Mouse (Mus musculus): Measurements from ENCODE around the gene Phf11c. TPM values are rescaled to one million over a fixed set of nuclear protein-coding genes. Genes with fewer than 3 reads are reported as not detected.
"Not testable (repeated sequence)": the region's sequence is repeated elsewhere in the genome, so short reads cannot be mapped to it uniquely, and the experiment has no call there.

Gene Phf11c
- polyA plus RNA-seq, 1 experiment = 0.92 TPM

GRCm38 (mm10) chr14:59396999-59397398 is 1.8 kb upstream of the Phf11c start:
- no peak for DNase-seq (ENCODE audit: low read depth)
- TF ChIP-seq POLR2A (IDR thresholded peaks at IDR 0.05; ENCODE audit: borderline replicate concordance, extremely low read depth, insufficient read depth, insufficient read length, poor library complexity, severe bottlenecking) (no peak), CTCF (IDR thresholded peaks at IDR 0.05; ENCODE audit: borderline replicate concordance, extremely low read depth, insufficient read depth, insufficient read length) (no peak)

- DNase-seq (ENCODE audit: low read depth) = not testable (repeated sequence)
These were observed 5.0 kb downstream of the Phf11c start for GRCm38 (mm10) chr14:59390181-59390580.

GRCm38 (mm10) chr14:59389532-59389931 is 5.6 kb downstream of the Phf11c start:
- DNase-seq (ENCODE audit: low read depth) = no peak
- no peak for TF ChIP-seq POLR2A (IDR thresholded peaks at IDR 0.05; ENCODE audit: borderline replicate concordance, extremely low read depth, insufficient read depth, insufficient read length, poor library complexity, severe bottlenecking)
- no peak for TF ChIP-seq CTCF (IDR thresholded peaks at IDR 0.05; ENCODE audit: borderline replicate concordance, extremely low read depth, insufficient read depth, insufficient read length)

- DNase-seq (ENCODE audit: low read depth) = no peak
- TF ChIP-seq CTCF (IDR thresholded peaks at IDR 0.05; ENCODE audit: borderline replicate concordance, extremely low read depth, insufficient read depth, insufficient read length) = no peak
- no peak for TF ChIP-seq POLR2A (IDR thresholded peaks at IDR 0.05; ENCODE audit: borderline replicate concordance, extremely low read depth, insufficient read depth, insufficient read length, poor library complexity, severe bottlenecking)
These were observed 24.7 kb downstream of the Phf11c start for GRCm38 (mm10) chr14:59370348-59371068.

- TF ChIP-seq POLR2A (IDR thresholded peaks at IDR 0.05; ENCODE audit: borderline replicate concordance, extremely low read depth, insufficient read depth, insufficient read length, poor library complexity, severe bottlenecking) = no peak
- no peak for TF ChIP-seq CTCF (IDR thresholded peaks at IDR 0.05; ENCODE audit: borderline replicate concordance, extremely low read depth, insufficient read depth, insufficient read length)
These were observed 28.6 kb downstream of the Phf11c start for GRCm38 (mm10) chr14:59366386-59367105.

GRCm38 (mm10) chr14:59365244-59365644 is 29.9 kb downstream of the Phf11c start, which contains the start of gene Phf11d:
Gene Phf11d, minus strand, starts transcription at chr14:59365470.
- no peak for TF ChIP-seq POLR2A (IDR thresholded peaks at IDR 0.05; ENCODE audit: borderline replicate concordance, extremely low read depth, insufficient read depth, insufficient read length, poor library complexity, severe bottlenecking)
- no peak for TF ChIP-seq CTCF (IDR thresholded peaks at IDR 0.05; ENCODE audit: borderline replicate concordance, extremely low read depth, insufficient read depth, insufficient read length)
- peak; percentile 1 for DNase-seq (ENCODE audit: low read depth)

More at GRCm38 (mm10) chr14:59366386-59367105, 28.6 kb downstream of the Phf11c start:
- no peak for DNase-seq (ENCODE audit: low read depth)

- DNase-seq (ENCODE audit: low read depth) = not testable (repeated sequence)
These were observed 54.0 kb downstream of the Phf11c start, which contains the start of gene Phf11b for GRCm38 (mm10) chr14:59341189-59341588. Gene Phf11b, minus strand, starts transcription at chr14:59341351.

GRCm38 (mm10) chr14:59339541-59339940 is 55.6 kb downstream of the Phf11c start:
- TF ChIP-seq CTCF (IDR thresholded peaks at IDR 0.05; ENCODE audit: borderline replicate concordance, extremely low read depth, insufficient read depth, insufficient read length) = no peak
- no peak for DNase-seq (ENCODE audit: low read depth)

GRCm38 (mm10) chr14:59336056-59336455 is 59.1 kb downstream of the Phf11c start:
- DNase-seq (ENCODE audit: low read depth) = not testable (repeated sequence)

Other genes starting within 250 kb of the Phf11c start
- gene Gm5142, start 216.6 kb downstream of the Phf11c start, polyA plus RNA-seq (2012; rRNA removed) = not detected in 2 replicates
- 57.1 and 57.7 TPM in 2 replicates for gene Rcbtb1, start 194.2 kb downstream of the Phf11c start, polyA plus RNA-seq (2012; rRNA removed)
- gene Gm6904, start 135.2 kb downstream of the Phf11c start, polyA plus RNA-seq (2012; rRNA removed) = not detected in 2 replicates
- gene Phf11a, start 97.9 kb downstream of the Phf11c start, polyA plus RNA-seq (2012; rRNA removed) = not detected in 2 replicates
- 0.05 and 0.08 TPM in 2 replicates for gene Phf11b, start 54.0 kb downstream of the Phf11c start, polyA plus RNA-seq (2012; rRNA removed)
- gene Phf11d, start 29.9 kb downstream of the Phf11c start, polyA plus RNA-seq (2012; rRNA removed) = 0.29 and 0.32 TPM in 2 replicates
- gene Setdb2, start 45.5 kb upstream of the Phf11c start, polyA plus RNA-seq (2012; rRNA removed) = 5.1 and 5.4 TPM in 2 replicates
- 7.8 and 12.4 TPM in 2 replicates for gene Cab39l, start 45.6 kb upstream of the Phf11c start, polyA plus RNA-seq (2012; rRNA removed)
- 12.8 and 15.5 TPM in 2 replicates for gene Cdadc1, start 202.6 kb upstream of the Phf11c start, polyA plus RNA-seq (2012; rRNA removed)
- gene Shisa2, start 229.9 kb upstream of the Phf11c start, polyA plus RNA-seq (2012; rRNA removed) = 12.2 and 20.9 TPM in 2 replicates

Data from brain, embryonic 14.5 days (tissue).